8 mouse cellular contexts compared by ENCODE assay signal in the genomic region with DNA sequence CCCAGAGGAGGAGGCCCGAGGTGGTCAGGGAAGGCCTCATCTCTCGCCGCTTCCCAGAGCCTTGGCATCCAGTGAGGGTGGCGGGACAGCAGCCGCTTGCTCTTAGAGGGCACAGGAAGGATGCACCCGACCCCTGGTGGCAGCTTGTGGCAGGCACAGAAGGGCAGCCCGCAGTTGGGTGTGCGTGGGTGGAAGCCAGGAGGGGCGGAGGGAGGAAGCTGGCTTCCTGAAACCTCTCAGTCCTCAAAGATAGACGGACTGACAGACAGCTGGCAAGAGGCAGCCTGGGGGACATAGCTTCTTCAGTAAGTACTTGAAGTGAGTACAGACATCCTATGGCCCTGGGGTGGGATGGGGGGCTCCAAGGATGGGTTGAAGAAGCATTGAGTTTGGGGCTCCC. TPM values are rescaled to one million over a fixed set of nuclear protein-coding genes. Genes with fewer than 3 reads are reported as not detected.
DNase-seq lines count a peak whose midpoint lies in the region; ATAC-seq lines count a peak whose summit lies in the region.

A gene (plus strand): TSS at position 228 of the 400 bp plus-strand sequence.

- H3K4me3 ChIP-seq in kidney, embryonic 16.5 days (ENCODE audit: low read length), result no peak within 1 kb of the TSS
- no peak within 1 kb of the TSS for H3K4me3 ChIP-seq in stomach, embryonic 15.5 days (replicated peaks)

- H3K36me3 ChIP-seq in kidney, embryonic 16.5 days (ENCODE audit: insufficient read depth, low read length), result no peaks in the 10 kb centered on the region
- no peaks in the 10 kb centered on the region for H3K36me3 ChIP-seq in stomach, embryonic 15.5 days

- peak within 1 kb of the TSS; percentile 46; the same call in 1 of the 2 replicates for H3K27ac ChIP-seq in kidney, embryonic 16.5 days (ENCODE audit: low read length)
- peak within 1 kb of the TSS; percentile 14; the same call in 1 of the 2 replicates for H3K27ac ChIP-seq in stomach, embryonic 15.5 days

- no peak within 1 kb of the TSS for H3K9ac ChIP-seq in kidney, embryonic 16.5 days (replicated peaks; ENCODE audit: low read length)
- no peak within 1 kb of the TSS for H3K9ac ChIP-seq in stomach, embryonic 15.5 days

- H3K4me2 ChIP-seq in kidney, embryonic 16.5 days (replicated peaks; ENCODE audit: low read depth, low read length), result no peak within 1 kb of the TSS
- H3K4me2 ChIP-seq in stomach, embryonic 15.5 days, result peak within 1 kb of the TSS; percentile 22

- no peaks in the 10 kb centered on the region for H3K27me3 ChIP-seq in kidney, embryonic 16.5 days (ENCODE audit: insufficient read depth, low read length)
- 0 out of 2 replicates have a peak, but pooled peaks cover 3% of the 10 kb centered on the region for H3K27me3 ChIP-seq in stomach, embryonic 15.5 days (replicated peaks)

- no peaks in the 10 kb centered on the region for H3K9me3 ChIP-seq in kidney, embryonic 16.5 days (ENCODE audit: low read length)
- no peaks in the 10 kb centered on the region for H3K9me3 ChIP-seq in stomach, embryonic 15.5 days

- WGBS in kidney, embryonic 16.5 days, result 33% methylated on average over 10 of the region's 10 CpGs
- 38% methylated on average over 10 of the region's 10 CpGs for WGBS in stomach, embryonic 15.5 days

- H3K4me1 ChIP-seq in kidney, embryonic 16.5 days (ENCODE audit: insufficient read depth, low read length), result peaks cover 26% of the 10 kb centered on the region
- 0 out of 2 replicates have a peak, but pooled peaks cover 12% of the 10 kb centered on the region for H3K4me1 ChIP-seq in stomach, embryonic 15.5 days

- ATAC-seq in frontal cortex, adult (ENCODE audit: low TSS enrichment), result 0 out of 2 replicates have a peak, but pooled peaks have one; percentile 14
- peak; percentile 67 for ATAC-seq in CD4-positive, CD25-positive, alpha-beta regulatory T cell, adult 4 months
- peak; percentile 61 for ATAC-seq in granulocyte monocyte progenitor cell, adult 5-6 weeks (replicated peaks; ENCODE audit: poor library complexity, severe bottlenecking)
- 0 out of 2 replicates have a peak, but pooled peaks have one; percentile 14 for ATAC-seq in kidney, embryonic 16.5 days (ENCODE audit: low FRiP score, low TSS enrichment)
- peak; percentile 41; the same call in 1 of the 2 replicates for ATAC-seq in stomach, embryonic 15.5 days (ENCODE audit: insufficient read depth, low FRiP score, low read depth)

- DNase-seq in frontal cortex, postnatal 25 days (ENCODE audit: low spot score in 2 of 2), result no peak
- peak; percentile 91 for DNase-seq in c-Kit-positive CD71-negative TER-119-negative erythroid progenitor cells, embryonic 14.5 days (ENCODE audit: low read depth)
- peak; percentile 90 for DNase-seq in lung, postnatal 36 days

RNA-seq across cellular contexts. Expression of the gene that starts here (rescaled TPM):
- polyA plus RNA-seq in CD4-positive, CD25-positive, alpha-beta regulatory T cell, adult 4 months (2017; shearing (Covaris generic)), result 100 to 1,000 TPM; 166 to 302 TPM
- 133 and 146 TPM in 2 replicates for total RNA-seq in granulocyte monocyte progenitor cell, adult 5-6 weeks (2014; fragmentation: Nextera tagmentation)
- total RNA-seq in granulocyte monocyte progenitor cell, adult 5-6 weeks (2017), result 101 and 112 TPM in 2 replicates
- polyA plus RNA-seq in kidney, embryonic 16.5 days (2015; fragmentation: Nextera tagmentation; extraction: Ambion mirVana), result 0.99 and 1.6 TPM in 2 replicates
- 2.4 and 3.3 TPM in 2 replicates for polyA plus RNA-seq in stomach, embryonic 15.5 days (2015; fragmentation: Nextera tagmentation; extraction: Ambion mirVana)

Comparison
In these comparisons a context has a peak if more than half of its experiments do, and no peak if none do; other contexts are left out.
1. RNA of the gene that starts here (polyA plus RNA-seq): 166 to 302 TPM in CD4-positive, CD25-positive, alpha-beta regulatory T cell, adult 4 months; 2.4 to 3.3 TPM in stomach, embryonic 15.5 days and 0.99 to 1.6 TPM in kidney, embryonic 16.5 days; every median in the first group is over 10 times any median in the second.
2. ATAC-seq: peak in every context shown above with its lines; median percentile 67 in CD4-positive, CD25-positive, alpha-beta regulatory T cell, adult 4 months; 61 in granulocyte monocyte progenitor cell, adult 5-6 weeks; 41 in stomach, embryonic 15.5 days; 14 in frontal cortex, adult; 14 in kidney, embryonic 16.5 days.
3. DNase-seq: peak in c-Kit-positive CD71-negative TER-119-negative erythroid progenitor cells, embryonic 14.5 days (single experiment) and lung, postnatal 36 days (single experiment); none in frontal cortex, postnatal 25 days (0 of 2).